Mouse (Mus musculus): ENCODE results near the gene Cd19. TPM values are rescaled to one million over a fixed set of nuclear protein-coding genes. Genes with fewer than 3 reads are reported as not detected.

Gene Cd19
- polyA plus RNA-seq (2015; fragmentation: Nextera tagmentation; extraction: Ambion mirVana), result not detected in 2 replicates

DNA sequence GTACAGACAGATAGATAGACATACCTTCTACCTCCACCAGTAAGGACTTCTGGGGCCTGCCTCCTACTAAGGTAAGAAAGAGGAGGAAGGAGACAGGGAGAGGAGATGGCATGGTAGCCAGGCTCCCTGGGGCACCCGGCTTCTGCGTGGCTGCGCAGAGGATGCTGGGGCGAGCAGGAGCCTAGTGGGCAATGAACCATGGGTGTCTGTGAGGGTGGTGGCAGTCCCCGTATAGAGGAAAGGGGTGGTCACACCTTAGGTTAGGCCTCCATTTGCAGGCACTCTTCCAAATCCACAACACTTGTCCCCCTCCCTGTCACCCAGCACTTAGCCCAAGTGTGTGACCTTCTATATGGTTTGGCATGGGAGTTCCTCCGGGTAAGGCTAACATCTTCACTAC is at the start of gene Cd19:
Gene Cd19 (minus strand): TSS at position 165 of the 400 bp plus-strand sequence.
- H3K36me3 ChIP-seq (ENCODE audit: control insufficient read depth, insufficient read depth, low read length), result no peaks in the 10 kb centered on the region
- no peak for ATAC-seq
- 92% methylated on average over 6 of the region's 6 CpGs for WGBS

DNA sequence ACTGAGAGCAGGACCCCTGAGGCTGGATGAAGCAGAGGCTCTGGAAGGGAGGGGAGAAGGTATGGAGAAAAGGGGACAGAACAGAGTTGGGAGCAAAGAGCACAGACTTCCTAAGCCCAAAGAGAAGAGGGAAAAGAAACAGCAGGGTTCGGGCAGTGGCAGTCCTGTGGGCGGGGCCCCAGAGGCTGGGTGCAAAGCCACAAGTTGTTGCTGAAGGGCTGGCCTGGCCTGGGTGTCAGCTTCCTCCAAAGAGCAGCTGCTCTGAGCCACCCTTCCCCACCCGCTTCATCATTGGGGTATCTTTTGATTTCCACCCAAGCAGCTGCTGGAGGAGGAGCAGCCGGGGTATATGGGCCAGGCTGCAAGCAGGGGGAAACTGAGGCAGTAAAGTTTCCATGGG is 49.4 kb upstream of the Cd19 start:
- H3K4me3 ChIP-seq (ENCODE audit: low read length), result no peak overlapping the region
- no peak for ATAC-seq
- 50% methylated on average over 4 of the region's 4 CpGs for WGBS
- no peak overlapping the region for H3K27ac ChIP-seq (ENCODE audit: low read depth, low read length)
- peaks cover 29% of the 10 kb centered on the region for H3K36me3 ChIP-seq (ENCODE audit: control insufficient read depth, insufficient read depth, low read length)
- no peaks in the 10 kb centered on the region for H3K4me1 ChIP-seq (ENCODE audit: control insufficient read depth, insufficient read depth, low read depth, low read length)
- H3K27me3 ChIP-seq (replicated peaks; ENCODE audit: control insufficient read depth, insufficient read depth, low read length), result no peaks in the 10 kb centered on the region
- H3K4me2 ChIP-seq (ENCODE audit: low read length), result no peak overlapping the region
- H3K9ac ChIP-seq (ENCODE audit: low read depth, low read length), result no peak overlapping the region
- no peaks in the 10 kb centered on the region for H3K9me3 ChIP-seq (ENCODE audit: control insufficient read depth, low read length)

More for the DNA sequence above, at the start of gene Cd19:
- Histone ChIP-seq H3K9me3 (ENCODE audit: control insufficient read depth, low read length) (no peaks in the 10 kb centered on the region), H3K4me2 (ENCODE audit: low read length) (no peak within 1 kb of the TSS), H3K27me3 (replicated peaks; ENCODE audit: control insufficient read depth, insufficient read depth, low read length) (no peaks in the 10 kb centered on the region), H3K4me1 (ENCODE audit: control insufficient read depth, insufficient read depth, low read depth, low read length) (no peaks in the 10 kb centered on the region), H3K9ac (ENCODE audit: low read depth, low read length) (no peak within 1 kb of the TSS), H3K4me3 (ENCODE audit: low read length) (no peak within 1 kb of the TSS), H3K27ac (ENCODE audit: low read depth, low read length) (no peak within 1 kb of the TSS)

DNA sequence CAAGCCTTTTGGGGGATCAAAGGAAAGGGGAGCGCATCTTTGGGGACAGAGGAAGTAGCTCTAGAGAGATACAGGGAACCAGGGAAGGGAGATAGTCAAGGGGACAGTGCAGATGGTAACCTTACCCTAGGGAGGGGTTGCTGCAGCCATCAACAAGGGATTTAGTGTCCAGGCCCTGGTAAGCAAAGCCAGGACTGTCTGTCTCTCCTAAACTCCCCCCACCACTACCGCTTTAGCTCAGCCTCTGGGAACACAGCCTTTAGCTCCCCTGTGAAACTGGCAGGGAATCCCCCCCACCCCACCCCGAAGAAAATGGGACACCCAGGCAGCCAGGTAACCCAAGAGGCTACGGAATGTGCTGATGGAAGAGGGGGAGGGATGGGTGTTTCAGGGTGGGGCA is 48.9 kb upstream of the Cd19 start:
- Histone ChIP-seq H3K9me3 (ENCODE audit: control insufficient read depth, low read length) (no peaks in the 10 kb centered on the region), H3K27me3 (replicated peaks; ENCODE audit: control insufficient read depth, insufficient read depth, low read length) (no peaks in the 10 kb centered on the region), H3K9ac (ENCODE audit: low read depth, low read length) (no peak overlapping the region), H3K27ac (ENCODE audit: low read depth, low read length) (no peak overlapping the region), H3K4me1 (ENCODE audit: control insufficient read depth, insufficient read depth, low read depth, low read length) (no peaks in the 10 kb centered on the region), H3K4me2 (ENCODE audit: low read length) (no peak overlapping the region), H3K4me3 (ENCODE audit: low read length) (no peak overlapping the region), H3K36me3 (ENCODE audit: control insufficient read depth, insufficient read depth, low read length) (peaks cover 23% of the 10 kb centered on the region)
- WGBS, result 67% methylated on average over 4 of the region's 4 CpGs
- ATAC-seq, result no peak

DNA sequence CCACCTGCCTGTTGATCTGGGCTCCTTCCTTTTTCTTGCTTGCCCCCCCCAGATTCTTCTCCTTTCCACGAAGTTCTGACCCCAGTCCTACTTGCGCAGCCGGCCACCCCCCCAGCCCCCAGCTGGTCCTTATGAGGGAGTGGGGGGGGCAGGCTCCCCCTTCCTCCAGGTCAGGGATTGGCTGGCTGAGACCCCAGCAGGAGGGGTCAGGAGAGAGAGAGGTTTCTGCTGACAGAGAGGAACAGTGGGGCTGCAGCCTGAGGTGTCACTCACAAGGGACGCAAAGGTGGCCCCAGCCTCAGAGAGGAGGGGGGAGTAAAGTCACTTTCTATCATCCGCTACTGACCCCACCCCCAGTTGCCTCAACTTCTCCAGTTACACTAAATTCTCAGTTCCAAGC is 48.3 kb upstream of the Cd19 start, which contains the start of gene Atp2a1:
Gene Atp2a1 (minus strand): TSS at position 105 of the 400 bp plus-strand sequence.
- H3K4me3 ChIP-seq (ENCODE audit: low read length), result no peak within 1 kb of the TSS
- no peak within 1 kb of the TSS for H3K4me2 ChIP-seq (ENCODE audit: low read length)
- no peaks in the 10 kb centered on the region for H3K4me1 ChIP-seq (ENCODE audit: control insufficient read depth, insufficient read depth, low read depth, low read length)
- H3K9ac ChIP-seq (ENCODE audit: low read depth, low read length), result no peak within 1 kb of the TSS
- no peaks in the 10 kb centered on the region for H3K27me3 ChIP-seq (replicated peaks; ENCODE audit: control insufficient read depth, insufficient read depth, low read length)
- 50% methylated on average over 5 of the region's 5 CpGs for WGBS
- H3K9me3 ChIP-seq (ENCODE audit: control insufficient read depth, low read length), result no peaks in the 10 kb centered on the region
- peaks cover 19% of the 10 kb centered on the region; the same call in 1 of the 2 replicates for H3K36me3 ChIP-seq (ENCODE audit: control insufficient read depth, insufficient read depth, low read length)
- no peak for ATAC-seq
- no peak within 1 kb of the TSS for H3K27ac ChIP-seq (ENCODE audit: low read depth, low read length)

DNA sequence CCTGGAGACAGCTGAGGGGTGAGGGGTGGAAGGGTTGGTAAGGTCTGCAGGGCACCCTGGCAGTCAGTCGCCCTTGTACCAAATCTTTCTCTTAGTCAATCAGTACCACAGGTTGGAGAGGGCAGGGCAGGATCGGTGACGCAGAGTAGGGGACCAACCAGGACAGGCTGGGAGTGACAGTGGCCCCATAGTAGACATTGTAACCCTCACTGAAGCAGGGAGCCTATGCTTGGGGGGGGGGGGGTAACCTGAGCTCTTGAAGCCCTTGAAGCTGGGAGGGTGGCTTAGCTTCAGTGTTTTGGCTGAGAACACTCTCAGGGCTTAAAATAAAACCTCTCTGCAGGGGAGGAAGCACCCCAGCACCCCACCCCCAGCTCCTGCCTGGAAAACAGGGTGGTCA is 46.9 kb upstream of the Cd19 start:
- Histone ChIP-seq H3K4me1 (ENCODE audit: control insufficient read depth, insufficient read depth, low read depth, low read length) (no peaks in the 10 kb centered on the region), H3K9me3 (ENCODE audit: control insufficient read depth, low read length) (no peaks in the 10 kb centered on the region), H3K4me3 (ENCODE audit: low read length) (no peak overlapping the region), H3K4me2 (ENCODE audit: low read length) (no peak overlapping the region), H3K27ac (ENCODE audit: low read depth, low read length) (no peak overlapping the region), H3K27me3 (replicated peaks; ENCODE audit: control insufficient read depth, insufficient read depth, low read length) (no peaks in the 10 kb centered on the region), H3K9ac (ENCODE audit: low read depth, low read length) (no peak overlapping the region), H3K36me3 (ENCODE audit: control insufficient read depth, insufficient read depth, low read length) (peaks cover 6% of the 10 kb centered on the region; the same call in 1 of the 2 replicates)
- 82% methylated on average over 3 of the region's 3 CpGs for WGBS
- no peak for ATAC-seq

DNA sequence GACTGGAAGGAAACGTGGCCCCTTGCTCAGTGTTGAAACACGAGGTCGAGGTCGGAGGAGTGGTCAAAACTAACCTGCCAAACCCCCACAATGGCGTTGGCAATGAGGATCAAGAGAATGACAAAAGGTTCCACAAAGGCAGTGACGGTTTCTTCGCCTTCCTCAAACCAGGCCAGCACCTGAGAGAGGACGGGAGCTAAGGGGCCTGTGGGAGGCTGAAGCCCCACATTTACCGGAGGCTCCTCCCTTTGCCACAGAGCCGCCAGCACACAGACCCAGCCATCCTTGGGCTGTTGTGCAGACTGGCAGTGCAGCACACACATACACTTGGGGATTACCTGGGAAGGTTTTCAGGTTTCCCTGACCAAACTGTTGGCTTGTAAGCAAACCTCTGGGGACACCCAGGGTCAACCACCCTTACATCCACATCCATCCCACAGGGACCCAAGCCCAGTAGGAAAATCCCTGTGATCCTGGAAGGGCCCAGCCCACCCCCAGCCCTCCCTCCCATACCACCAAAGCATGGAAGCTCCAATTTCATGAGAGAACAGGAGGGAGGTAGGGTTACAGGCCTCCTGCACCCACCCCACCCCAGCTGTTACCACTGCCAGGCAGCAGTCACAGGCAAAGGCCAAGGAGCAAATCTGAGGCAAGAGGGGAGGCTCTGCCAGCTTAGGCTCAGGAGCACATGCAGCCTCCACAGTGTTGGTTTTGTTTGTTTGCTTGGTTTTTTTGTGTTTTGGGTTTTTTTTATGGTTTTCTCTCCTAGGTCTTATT is 46.1 kb upstream of the Cd19 start:
- no peaks in the 10 kb centered on the region for H3K36me3 ChIP-seq (ENCODE audit: control insufficient read depth, insufficient read depth, low read length)
- H3K9ac ChIP-seq (ENCODE audit: low read depth, low read length), result no peak overlapping the region; the same call in 1 of the 2 replicates
- H3K9me3 ChIP-seq (ENCODE audit: control insufficient read depth, low read length), result no peaks in the 10 kb centered on the region
- no peak overlapping the region for H3K4me3 ChIP-seq (ENCODE audit: low read length)
- H3K4me1 ChIP-seq (ENCODE audit: control insufficient read depth, insufficient read depth, low read depth, low read length), result no peaks in the 10 kb centered on the region
- H3K27ac ChIP-seq (ENCODE audit: low read depth, low read length), result no peak overlapping the region
- WGBS, result 49% methylated on average over 10 of the region's 10 CpGs
- H3K27me3 ChIP-seq (replicated peaks; ENCODE audit: control insufficient read depth, insufficient read depth, low read length), result no peaks in the 10 kb centered on the region
- H3K4me2 ChIP-seq (ENCODE audit: low read length), result no peak overlapping the region
- ATAC-seq, result no peak

DNA sequence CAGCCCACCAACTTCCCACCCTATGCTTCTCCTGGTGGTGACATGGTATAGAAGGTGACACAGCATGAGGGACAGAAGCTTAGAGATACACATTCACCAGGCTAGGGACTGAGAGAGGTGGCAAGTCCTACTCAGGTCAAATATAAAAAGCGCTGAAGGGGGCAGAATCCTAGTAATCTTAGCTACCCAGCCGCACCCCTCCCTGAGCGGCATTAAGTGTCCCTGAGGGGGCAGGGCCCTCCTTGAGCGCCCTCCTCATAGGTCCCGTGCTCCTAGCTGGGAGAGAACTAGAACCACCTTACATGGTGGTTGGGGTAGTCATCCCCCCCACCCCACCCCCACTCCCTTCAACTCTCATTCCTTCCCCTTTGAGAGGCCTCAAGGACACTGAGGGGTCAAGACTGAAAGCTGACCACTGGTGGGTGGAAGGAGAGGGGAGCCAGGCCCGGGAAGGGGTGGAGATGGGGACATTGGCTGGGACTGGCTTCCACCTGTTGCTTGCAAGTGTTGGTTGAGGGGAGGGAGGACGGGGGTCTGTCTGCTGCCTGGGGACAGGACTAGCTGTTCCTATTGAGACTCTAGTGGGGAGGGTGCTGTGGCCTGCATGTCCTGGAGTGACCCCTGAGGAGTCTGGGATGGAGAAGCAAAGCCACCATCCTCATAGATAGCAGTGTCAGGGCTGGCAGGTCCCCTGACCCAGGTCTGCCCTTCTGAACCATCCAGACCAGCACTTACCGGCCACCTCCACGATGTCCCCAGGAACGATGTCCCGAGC is 44.3 kb upstream of the Cd19 start:
- Histone ChIP-seq H3K27ac (ENCODE audit: low read depth, low read length) (no peak overlapping the region), H3K9ac (ENCODE audit: low read depth, low read length) (no peak overlapping the region), H3K27me3 (replicated peaks; ENCODE audit: control insufficient read depth, insufficient read depth, low read length) (no peaks in the 10 kb centered on the region), H3K36me3 (ENCODE audit: control insufficient read depth, insufficient read depth, low read length) (no peaks in the 10 kb centered on the region), H3K4me3 (ENCODE audit: low read length) (no peak overlapping the region), H3K9me3 (ENCODE audit: control insufficient read depth, low read length) (no peaks in the 10 kb centered on the region), H3K4me1 (ENCODE audit: control insufficient read depth, insufficient read depth, low read depth, low read length) (no peaks in the 10 kb centered on the region), H3K4me2 (ENCODE audit: low read length) (no peak overlapping the region)
- WGBS, result 88% methylated on average over 11 of the region's 11 CpGs
- ATAC-seq, result no peak

DNA sequence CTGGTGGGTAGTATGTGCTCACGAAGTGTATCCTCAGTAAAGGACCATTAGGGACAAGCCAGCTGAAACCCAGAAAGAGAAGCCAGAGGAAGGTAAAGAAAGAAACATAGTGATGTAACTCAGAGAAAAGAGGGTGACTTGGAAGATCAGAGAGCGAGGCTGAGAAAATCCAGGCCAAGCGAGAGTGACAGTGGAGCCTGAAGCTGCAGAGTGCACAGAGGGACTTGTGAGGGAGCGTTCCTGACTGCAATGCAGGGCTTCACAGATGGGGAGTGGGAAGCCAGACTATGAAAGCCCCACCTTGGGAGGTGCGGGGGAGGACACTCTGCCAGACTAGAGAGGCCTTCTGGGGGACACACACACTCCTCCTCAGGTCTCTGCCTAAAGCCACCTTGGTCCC is 43.5 kb upstream of the Cd19 start:
- Histone ChIP-seq H3K27ac (ENCODE audit: low read depth, low read length) (no peak overlapping the region), H3K9ac (ENCODE audit: low read depth, low read length) (no peak overlapping the region)
- 77% methylated on average over 5 of the region's 5 CpGs for WGBS

More for the DNA sequence above, 43.5 kb upstream of the Cd19 start:
- Histone ChIP-seq H3K9me3 (ENCODE audit: control insufficient read depth, low read length) (no peaks in the 10 kb centered on the region), H3K4me3 (ENCODE audit: low read length) (no peak overlapping the region), H3K4me1 (ENCODE audit: control insufficient read depth, insufficient read depth, low read depth, low read length) (no peaks in the 10 kb centered on the region), H3K36me3 (ENCODE audit: control insufficient read depth, insufficient read depth, low read length) (no peaks in the 10 kb centered on the region), H3K4me2 (ENCODE audit: low read length) (no peak overlapping the region), H3K27me3 (replicated peaks; ENCODE audit: control insufficient read depth, insufficient read depth, low read length) (no peaks in the 10 kb centered on the region)
- ATAC-seq, result no peak
